Comparison of ENCODE assay signal across 8 mouse cellular contexts in the genomic region with DNA sequence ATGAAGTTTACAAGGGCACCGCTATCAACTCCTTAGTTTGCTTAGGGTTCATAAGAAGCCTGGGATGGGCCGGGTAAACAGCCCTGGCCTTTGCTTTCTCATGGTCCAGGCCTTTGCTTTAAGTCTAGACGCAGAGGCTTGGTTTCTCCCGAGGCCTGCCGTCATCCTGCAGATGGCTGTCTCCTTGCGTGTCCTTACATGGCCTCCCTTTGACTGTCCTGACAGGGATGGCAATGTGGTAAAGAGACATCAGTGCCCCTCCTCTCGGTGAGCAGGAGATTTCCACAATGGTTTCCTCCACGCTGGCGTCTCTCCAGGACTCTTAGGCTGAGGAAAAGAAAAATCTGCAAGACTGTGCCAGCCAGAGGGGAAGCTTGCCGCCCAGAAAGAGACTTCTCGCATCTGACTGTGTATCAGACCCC. TPM values are rescaled to one million over a fixed set of nuclear protein-coding genes. Genes with fewer than 3 reads are reported as not detected.
DNase-seq lines count a peak whose midpoint lies in the region; ATAC-seq and TF ChIP-seq lines count a peak whose summit lies in the region.

No protein-coding gene starts in this region.

- peaks cover 34% of the 10 kb centered on the region for H3K4me1 ChIP-seq in forebrain, postnatal 0 days (ENCODE audit: insufficient read depth)
- H3K4me1 ChIP-seq in intestine, embryonic 15.5 days (replicated peaks) = peaks cover 50% of the 10 kb centered on the region

- intact Hi-C loops in left cerebral cortex, adult 2 months (cut with DNase I) = no loop called here

- H3K4me2 ChIP-seq in forebrain, postnatal 0 days (ENCODE audit: low read depth) = peak overlapping the region; percentile 10; the same call in 1 of the 2 replicates
- H3K4me2 ChIP-seq in intestine, embryonic 15.5 days (replicated peaks) = 0 out of 2 replicates have a peak overlapping the region, but pooled peaks have one; percentile 0

- WGBS in forebrain, postnatal 0 days = 16% methylated on average over 11 of the region's 11 CpGs
- 39% methylated on average over 11 of the region's 11 CpGs for WGBS in intestine, embryonic 15.5 days

- no peak overlapping the region for H3K4me3 ChIP-seq in left cerebral cortex, adult 2 months
- no peak overlapping the region for H3K4me3 ChIP-seq in forebrain, postnatal 0 days (ENCODE audit: low read depth, low read length)
- no peak overlapping the region for H3K4me3 ChIP-seq in intestine, embryonic 15.5 days (replicated peaks)

- ATAC-seq in forebrain, postnatal 0 days = peak; percentile 62
- peak; percentile 60 for ATAC-seq in intestine, embryonic 15.5 days

- peak overlapping the region; percentile 37; the same call in 1 of the 2 replicates for H3K27ac ChIP-seq in left cerebral cortex, adult 2 months
- peak overlapping the region; percentile 79 for H3K27ac ChIP-seq in forebrain, postnatal 0 days (ENCODE audit: low read depth, low read length)
- H3K27ac ChIP-seq in intestine, embryonic 15.5 days = peak overlapping the region; percentile 52; the same call in 1 of the 2 replicates

- peak; percentile 14 to 38 for DNase-seq in left cerebral cortex, adult 2 months (ENCODE audit: extremely low spot score in 1 of 2, low spot score in 2 of 2)
- DNase-seq in left cerebral cortex, adult 8-10 months (ENCODE audit: low spot score in 2 of 2) = no peak
- peak; percentile 85 for DNase-seq in forebrain, postnatal 0 days
- peak; percentile 7 to 12 for DNase-seq in lung, adult 18-20 months
- peak; percentile 52 for DNase-seq in ovary, postnatal 36 days (ENCODE audit: low spot score)
- no peak for DNase-seq in urinary bladder, postnatal 25 days (ENCODE audit: low spot score)
- no peak for DNase-seq in thymus, postnatal 25 days

- no peaks in the 10 kb centered on the region for H3K36me3 ChIP-seq in forebrain, postnatal 0 days (ENCODE audit: insufficient read depth)
- H3K36me3 ChIP-seq in intestine, embryonic 15.5 days = no peaks in the 10 kb centered on the region

- no peak for TF ChIP-seq CTCF in left cerebral cortex, adult 2 months (IDR thresholded peaks at IDR 0.05)
- TF ChIP-seq CTCF in forebrain, postnatal 0 days (IDR thresholded peaks at IDR 0.05; ENCODE audit: low read depth) = 0 out of 2 replicates have a peak, but pooled peaks have one; percentile 12

- H3K27me3 ChIP-seq in forebrain, postnatal 0 days (ENCODE audit: insufficient read depth, low read length) = no peaks in the 10 kb centered on the region
- no peaks in the 10 kb centered on the region for H3K27me3 ChIP-seq in intestine, embryonic 15.5 days (replicated peaks)

- H3K9me3 ChIP-seq in forebrain, postnatal 0 days (ENCODE audit: low read length) = no peaks in the 10 kb centered on the region
- no peaks in the 10 kb centered on the region for H3K9me3 ChIP-seq in intestine, embryonic 15.5 days

- H3K9ac ChIP-seq in forebrain, postnatal 0 days = 0 out of 2 replicates have a peak overlapping the region, but pooled peaks have one; percentile 1
- no peak overlapping the region for H3K9ac ChIP-seq in intestine, embryonic 15.5 days

RNA-seq across cellular contexts. Expression of a gene that starts 36.3 kb away (rescaled TPM):
- 10 to 100 TPM; 14.1 to 27.2 TPM for total RNA-seq in left cerebral cortex, adult 2 months (2021)
- 10 to 100 TPM; 19.2 to 26.1 (median 22.1) TPM for total RNA-seq in left cerebral cortex, adult 8-10 months (2022)
- total RNA-seq in forebrain, postnatal 0 days (2014; rRNA removed) = 12.9 and 20.6 TPM in 2 replicates
- polyA plus RNA-seq in forebrain, postnatal 0 days (2015; fragmentation: Nextera tagmentation; extraction: Ambion mirVana) = 4.2 and 5.2 TPM in 2 replicates
- 6.5 and 6.8 TPM in 2 replicates for polyA plus RNA-seq in intestine, embryonic 15.5 days (2015; fragmentation: Nextera tagmentation; extraction: Ambion mirVana)

Comparison
In these comparisons a context has a peak if more than half of its experiments do, and no peak if none do; other contexts are left out.
1. DNase-seq: peak in left cerebral cortex, adult 2 months (2 of 2), forebrain, postnatal 0 days (single experiment), lung, adult 18-20 months (2 of 2) and ovary, postnatal 36 days (single experiment); none in left cerebral cortex, adult 8-10 months (0 of 2), urinary bladder, postnatal 25 days (single experiment) and thymus, postnatal 25 days (single experiment).
2. Peak in every context shown above with its lines, with median percentiles within 50 percentile points of each other: H3K27ac ChIP-seq.